Mouse (Mus musculus) mesoderm, embryonic 11.5 days (tissue): ENCODE data around the gene Nav1.

Experiments
- DNase-seq: peaks from one replicate; pipeline ENCODE4 v3.0.0-alpha.2; 2012; ENCODE audit warnings: low read depth, low spot score

Nav1 gene

GRCm38 (mm10) chr1:135553615-135554014 lies 53.5 kb downstream of the Nav1 start:
- no peak for DNase-seq

- no peak for DNase-seq
Observed at GRCm38 (mm10) chr1:135553154-135553553, 53.9 kb downstream of the Nav1 start.

GRCm38 (mm10) chr1:135550886-135551285 lies 56.2 kb downstream of the Nav1 start:
- DNase-seq = no peak

GRCm38 (mm10) chr1:135548750-135549149 lies 58.3 kb downstream of the Nav1 start:
- DNase-seq = no peak

- no peak for DNase-seq
Observed at GRCm38 (mm10) chr1:135546099-135546498, 61.0 kb downstream of the Nav1 start.

- peak; percentile 83 for DNase-seq
Observed at GRCm38 (mm10) chr1:135544504-135545146, 62.5 kb downstream of the Nav1 start.

GRCm38 (mm10) chr1:135542841-135543810 lies 64.0 kb downstream of the Nav1 start:
- DNase-seq = no peak

GRCm38 (mm10) chr1:135542080-135542479 lies 65.0 kb downstream of the Nav1 start:
- DNase-seq = no peak

- peak; percentile 90 for DNase-seq
Observed at GRCm38 (mm10) chr1:135540270-135540669, 66.8 kb downstream of the Nav1 start.

GRCm38 (mm10) chr1:135538441-135539265 lies 68.4 kb downstream of the Nav1 start:
- no peak for DNase-seq

- no peak for DNase-seq
Observed at GRCm38 (mm10) chr1:135536822-135537221, 70.3 kb downstream of the Nav1 start.

- DNase-seq = no peak
Observed at GRCm38 (mm10) chr1:135536326-135536725, 70.8 kb downstream of the Nav1 start.

GRCm38 (mm10) chr1:135535256-135535655 lies 71.8 kb downstream of the Nav1 start:
- DNase-seq = no peak

- DNase-seq = no peak
Observed at GRCm38 (mm10) chr1:135534782-135535181, 72.3 kb downstream of the Nav1 start.

- no peak for DNase-seq
Observed at GRCm38 (mm10) chr1:135534070-135534469, 73.0 kb downstream of the Nav1 start.

GRCm38 (mm10) chr1:135532383-135532782 lies 74.7 kb downstream of the Nav1 start:
- no peak for DNase-seq

- DNase-seq = no peak
Observed at GRCm38 (mm10) chr1:135531981-135532380, 75.1 kb downstream of the Nav1 start.

GRCm38 (mm10) chr1:135531081-135531480 lies 76.0 kb downstream of the Nav1 start:
- no peak for DNase-seq

GRCm38 (mm10) chr1:135524518-135524860 lies 82.6 kb downstream of the Nav1 start:
- DNase-seq = no peak

- DNase-seq = no peak
Observed at GRCm38 (mm10) chr1:135523780-135524517, 83.1 kb downstream of the Nav1 start.

GRCm38 (mm10) chr1:135523344-135523743 lies 83.8 kb downstream of the Nav1 start:
- DNase-seq = no peak
